Comparison of ENCODE assay signal across 22 mouse cellular contexts in the genomic region with DNA sequence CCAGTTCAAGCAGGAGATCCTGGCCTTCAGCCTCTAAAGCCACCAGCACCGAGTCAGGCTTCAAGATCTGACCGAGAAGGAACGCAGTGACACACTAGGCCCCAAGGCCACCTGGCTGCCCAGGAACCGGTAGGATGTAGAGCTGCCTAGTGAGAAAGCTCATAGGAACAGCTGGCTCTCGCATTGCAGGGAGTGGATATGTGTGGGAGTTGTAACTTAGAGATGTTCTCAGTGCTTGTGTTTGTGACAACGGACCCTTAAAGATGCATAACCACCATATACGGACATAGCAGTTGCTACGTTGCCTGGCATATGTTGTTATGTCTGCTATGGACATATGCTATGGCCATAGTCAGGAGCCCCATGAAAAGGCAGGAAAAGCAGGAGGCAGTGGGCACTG. TPM values are rescaled to one million over a fixed set of nuclear protein-coding genes. Genes with fewer than 3 reads are reported as not detected.
DNase-seq lines count a peak whose midpoint lies in the region; ATAC-seq and TF ChIP-seq lines count a peak whose summit lies in the region.
"Had no signal": no experiment of that assay in that cellular context is flagged by ENCODE, and none has a peak within 500 bp of the region (broad histone marks: within the 10 kb centered on the region; RNA-seq: fewer than 3 reads in every experiment).

No protein-coding gene starts in this region.

- 90% methylated on average over 8 of the region's 8 CpGs for WGBS in limb, embryonic 15.5 days
- 92% methylated on average over 8 of the region's 8 CpGs for WGBS in limb, embryonic 10.5 days
- 87% methylated on average over 8 of the region's 8 CpGs for WGBS in stomach, postnatal 0 days

- no peak overlapping the region for H3K4me2 ChIP-seq in limb, embryonic 15.5 days
- no peak overlapping the region for H3K4me2 ChIP-seq in stomach, postnatal 0 days (replicated peaks; ENCODE audit: low read depth)
- H3K4me2 ChIP-seq: embryonic facial prominence, embryonic 12.5 days; forebrain, embryonic 12.5 days; forebrain, embryonic 15.5 days had no signal

- no peaks in the 10 kb centered on the region for H3K9me3 ChIP-seq in limb, embryonic 15.5 days
- H3K9me3 ChIP-seq in limb, embryonic 10.5 days (replicated peaks): no peaks in the 10 kb centered on the region
- H3K9me3 ChIP-seq in stomach, postnatal 0 days (ENCODE audit: control insufficient read depth, low read length): no peaks in the 10 kb centered on the region
- H3K9me3 ChIP-seq: embryonic facial prominence, embryonic 10.5 days; embryonic facial prominence, embryonic 12.5 days; forebrain, embryonic 12.5 days; forebrain, embryonic 15.5 days; G1E had no signal

- TF ChIP-seq CTCF in stomach, postnatal 0 days (IDR thresholded peaks at IDR 0.05; ENCODE audit: low read depth): no peak

- ATAC-seq in frontal cortex, adult (ENCODE audit: low TSS enrichment): 0 out of 2 replicates have a peak, but pooled peaks have one; percentile 12
- no peak for ATAC-seq in limb, embryonic 15.5 days (ENCODE audit: insufficient number of reproducible peaks, low FRiP score, low TSS enrichment, low read depth)
- ATAC-seq in stomach, postnatal 0 days (ENCODE audit: low FRiP score, low TSS enrichment): no peak
- ATAC-seq: activated CD4-positive, CD25-positive, alpha-beta regulatory T cell, adult 4 months; CD4-positive, CD25-positive, alpha-beta regulatory T cell, adult 4 months; forebrain, embryonic 15.5 days; forebrain, postnatal 0 days; Patski had no signal

- no peak overlapping the region for H3K4me3 ChIP-seq in limb, embryonic 15.5 days
- no peak overlapping the region for H3K4me3 ChIP-seq in limb, embryonic 10.5 days
- H3K4me3 ChIP-seq in stomach, postnatal 0 days (ENCODE audit: low read depth, low read length): no peak overlapping the region
- H3K4me3 ChIP-seq: embryonic facial prominence, embryonic 10.5 days; embryonic facial prominence, embryonic 12.5 days; forebrain, embryonic 12.5 days; forebrain, embryonic 15.5 days had no signal

- peaks cover 83% of the 10 kb centered on the region for H3K4me1 ChIP-seq in limb, embryonic 15.5 days
- H3K4me1 ChIP-seq in limb, embryonic 10.5 days: peaks cover 61% of the 10 kb centered on the region
- H3K4me1 ChIP-seq in stomach, postnatal 0 days (replicated peaks; ENCODE audit: control insufficient read depth, insufficient read depth): peaks cover 13% of the 10 kb centered on the region

- H3K9ac ChIP-seq in limb, embryonic 15.5 days: no peak overlapping the region
- no peak overlapping the region for H3K9ac ChIP-seq in stomach, postnatal 0 days (ENCODE audit: low read length)
- H3K9ac ChIP-seq: embryonic facial prominence, embryonic 12.5 days; forebrain, embryonic 12.5 days; forebrain, embryonic 15.5 days; forebrain, postnatal 0 days had no signal

- H3K27ac ChIP-seq in limb, embryonic 15.5 days: peak overlapping the region; percentile 87; the same call in 1 of the 2 replicates
- no peak overlapping the region for H3K27ac ChIP-seq in limb, embryonic 10.5 days
- peak overlapping the region; percentile 18; the same call in 1 of the 2 replicates for H3K27ac ChIP-seq in stomach, postnatal 0 days (replicated peaks)
- H3K27ac ChIP-seq: embryonic facial prominence, embryonic 10.5 days; embryonic facial prominence, embryonic 12.5 days; forebrain, embryonic 12.5 days; forebrain, embryonic 15.5 days had no signal

- no peak for DNase-seq in frontal cortex, postnatal 36 days (ENCODE audit: low spot score in 2 of 2)
- DNase-seq in kidney, postnatal 10 days: peak; percentile 2
- DNase-seq in kidney, postnatal 25 days: no peak
- no peak for DNase-seq in limb, embryonic 10.5 days (ENCODE audit: low spot score)
- DNase-seq in stomach, postnatal 0 days (ENCODE audit: low spot score): no peak
- no peak for DNase-seq in cerebellum, postnatal 10 days
- DNase-seq: cerebellum, adult 11 months; cerebellum, adult 18-20 months; cerebellum, adult 8-10 months; cerebellum, adult 9-11 months; cerebellum, postnatal 25 days; forebrain, postnatal 0 days had no signal

- H3K36me3 ChIP-seq in limb, embryonic 15.5 days: 0 out of 2 replicates have a peak, but pooled peaks cover 3% of the 10 kb centered on the region
- no peaks in the 10 kb centered on the region for H3K36me3 ChIP-seq in limb, embryonic 10.5 days
- no peaks in the 10 kb centered on the region for H3K36me3 ChIP-seq in stomach, postnatal 0 days (ENCODE audit: control insufficient read depth, insufficient read depth, low read length)
- H3K36me3 ChIP-seq: embryonic facial prominence, embryonic 10.5 days; embryonic facial prominence, embryonic 12.5 days; forebrain, embryonic 12.5 days; forebrain, embryonic 15.5 days; G1E had no signal

- H3K27me3 ChIP-seq in limb, embryonic 15.5 days: peaks cover 44% of the 10 kb centered on the region
- peaks cover 76% of the 10 kb centered on the region for H3K27me3 ChIP-seq in limb, embryonic 10.5 days (ENCODE audit: low read depth, poor library complexity, severe bottlenecking)
- H3K27me3 ChIP-seq in stomach, postnatal 0 days (ENCODE audit: control insufficient read depth, insufficient read depth, low read length): peaks cover 12% of the 10 kb centered on the region
- H3K27me3 ChIP-seq: Patski had no signal

- TF ChIP-seq EP300 in stomach, postnatal 0 days (optimal IDR thresholded peaks at IDR 0.05): no peak

RNA-seq across cellular contexts. Expression of gene Adam33, which starts 4.9 kb away (rescaled TPM):
- polyA plus RNA-seq in limb, embryonic 15.5 days (2015; fragmentation: Nextera tagmentation; extraction: Ambion mirVana): 69.2 and 77.5 TPM in 2 replicates
- polyA plus RNA-seq in limb, embryonic 10.5 days (2016; fragmentation: Nextera tagmentation; extraction: Ambion mirVana): 0.38 and 0.48 TPM in 2 replicates
- 8.2 and 8.7 TPM in 2 replicates for polyA plus RNA-seq in stomach, postnatal 0 days (2015; fragmentation: Nextera tagmentation; extraction: Ambion mirVana)
- polyA plus RNA-seq: activated CD4-positive, CD25-positive, alpha-beta regulatory T cell, adult 4 months; G1E had no signal

RNA-seq across cellular contexts. Expression of gene Gfra4, which starts 15.8 kb away (rescaled TPM):
- polyA plus RNA-seq in limb, embryonic 15.5 days (2015; fragmentation: Nextera tagmentation; extraction: Ambion mirVana): 29.5 and 31.8 TPM in 2 replicates
- 7.1 and 10.1 TPM in 2 replicates for polyA plus RNA-seq in limb, embryonic 10.5 days (2016; fragmentation: Nextera tagmentation; extraction: Ambion mirVana)
- 10.1 and 10.3 TPM in 2 replicates for polyA plus RNA-seq in stomach, postnatal 0 days (2015; fragmentation: Nextera tagmentation; extraction: Ambion mirVana)
- polyA plus RNA-seq: activated CD4-positive, CD25-positive, alpha-beta regulatory T cell, adult 4 months; CD4-positive, CD25-positive, alpha-beta regulatory T cell, adult 4 months; G1E had no signal

RNA-seq across cellular contexts. Expression of gene Siglec1, which starts 27.9 kb away (rescaled TPM):
- polyA plus RNA-seq in limb, embryonic 15.5 days (2015; fragmentation: Nextera tagmentation; extraction: Ambion mirVana): 0.58 and 0.61 TPM in 2 replicates
- polyA plus RNA-seq in limb, embryonic 10.5 days (2016; fragmentation: Nextera tagmentation; extraction: Ambion mirVana): 0.09 and 0.10 TPM in 2 replicates
- polyA plus RNA-seq in stomach, postnatal 0 days (2015; fragmentation: Nextera tagmentation; extraction: Ambion mirVana): 0.34 and 0.38 TPM in 2 replicates
- polyA plus RNA-seq: activated CD4-positive, CD25-positive, alpha-beta regulatory T cell, adult 4 months; CD4-positive, CD25-positive, alpha-beta regulatory T cell, adult 4 months; G1E had no signal
